Mouse (Mus musculus): ENCODE data around the gene Wdr26.

DNA sequence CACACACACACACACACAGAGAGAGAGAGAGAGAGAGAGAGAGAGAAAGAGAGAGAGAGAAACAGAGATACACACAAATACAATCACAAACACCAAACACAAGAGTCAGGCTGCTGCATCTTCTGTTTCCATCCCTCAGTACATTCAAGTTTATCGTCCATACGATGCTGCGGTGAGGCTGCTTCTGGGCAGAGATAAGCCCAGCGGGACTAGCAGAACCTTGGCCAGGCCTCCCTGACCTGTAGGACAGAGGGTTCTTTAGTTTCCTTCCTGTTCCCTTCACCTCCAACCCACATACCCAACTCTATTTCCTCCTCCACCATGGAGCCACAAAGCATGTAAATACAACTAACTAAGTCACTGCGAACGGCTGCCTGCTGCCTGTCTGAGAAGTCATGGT, 37.7 kb upstream of the Wdr26 start:
- TF ChIP-seq POLR2A (IDR thresholded peaks at IDR 0.05; ENCODE audit: control insufficient read depth, low read depth, low read length) (no peak), CTCF (IDR thresholded peaks at IDR 0.05; ENCODE audit: control insufficient read depth, insufficient read depth, insufficient replicate concordance, low read depth, low read length) (no peak)

Data from testis, adult 2 months (tissue).